Mouse (Mus musculus) spleen, postnatal 10 days (tissue): ENCODE results near the gene Gorab.

Experiments used
- DNase-seq, 2 experiments: peaks; one replicate each; pipeline ENCODE4 v3.0.0; 2021 to 2022; ENCODE audit warnings: low spot score in 2 of 2

Gene Gorab

DNA sequence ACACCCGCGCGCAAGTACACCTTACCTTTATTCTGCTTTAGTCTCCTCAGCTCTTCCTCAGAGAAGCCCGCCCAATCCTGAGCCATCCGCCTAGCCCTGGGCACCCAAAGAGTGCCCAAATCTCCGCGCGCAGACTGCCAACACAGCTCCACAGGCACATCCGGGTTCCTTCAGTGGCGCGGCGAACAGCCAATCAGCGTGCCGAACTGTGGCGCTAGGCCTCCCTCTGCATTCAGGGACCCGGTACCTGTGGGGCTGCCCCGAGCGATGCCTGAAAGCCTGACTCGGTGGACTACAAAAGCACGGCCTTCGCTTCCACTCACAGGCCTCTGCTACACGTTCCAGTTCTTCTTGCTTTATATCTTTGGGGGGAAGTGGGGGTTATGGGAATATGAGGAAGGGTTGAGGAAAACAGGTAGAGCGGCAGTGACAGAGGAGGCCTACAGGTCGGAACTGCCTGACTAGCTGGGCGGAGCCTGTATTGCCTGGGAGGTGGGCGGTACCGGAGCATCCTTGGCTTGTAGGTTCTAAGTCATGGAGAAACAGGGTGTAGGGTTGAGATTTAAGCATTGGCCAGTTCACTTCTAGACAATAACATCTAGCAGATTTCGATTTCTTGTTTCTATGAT is at the start of gene Gorab:
Gorab (minus strand) TSS at position 172 of the 629 bp plus-strand sequence.
- DNase-seq: peak; percentile 80 to 92

DNA sequence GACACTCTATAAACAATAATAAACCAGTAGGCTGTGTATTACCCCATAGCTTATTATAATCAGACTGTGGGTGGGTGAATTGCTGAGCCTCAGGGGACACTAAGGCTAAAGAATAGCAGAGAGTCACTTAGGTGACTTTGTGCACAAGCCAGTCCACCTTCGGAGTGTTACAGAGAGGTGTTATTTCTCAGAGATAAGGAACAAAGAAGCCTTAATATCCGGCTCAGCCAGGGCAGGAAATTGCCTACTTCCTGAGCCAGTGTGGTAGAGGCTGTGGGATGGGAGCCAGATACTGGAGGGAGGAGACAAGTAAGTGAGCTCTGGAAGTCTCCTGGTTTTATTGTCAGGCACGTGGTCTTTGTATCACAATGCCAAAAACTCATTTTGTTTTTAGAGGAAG is 40.4 kb upstream of the Gorab start:
- DNase-seq: no peak

DNA sequence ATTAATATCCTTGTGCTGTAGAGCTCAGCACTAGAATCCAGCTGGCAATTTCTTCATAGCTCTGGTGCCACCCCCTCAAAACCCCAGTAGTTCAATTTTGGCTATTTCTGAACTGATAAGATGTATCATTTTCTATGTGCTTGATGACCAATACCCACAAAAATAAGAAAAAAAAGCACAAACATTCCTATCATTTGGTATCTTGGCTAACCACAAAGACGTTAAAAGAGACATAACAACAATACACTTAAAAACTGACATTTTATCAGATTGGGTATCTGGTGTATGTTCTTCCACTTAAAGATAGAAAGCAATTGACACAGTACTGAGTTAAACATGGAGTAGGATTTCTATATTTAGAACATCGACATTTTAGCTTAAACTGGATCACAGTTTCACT is 35.5 kb upstream of the Gorab start:
- DNase-seq: no peak

DNA sequence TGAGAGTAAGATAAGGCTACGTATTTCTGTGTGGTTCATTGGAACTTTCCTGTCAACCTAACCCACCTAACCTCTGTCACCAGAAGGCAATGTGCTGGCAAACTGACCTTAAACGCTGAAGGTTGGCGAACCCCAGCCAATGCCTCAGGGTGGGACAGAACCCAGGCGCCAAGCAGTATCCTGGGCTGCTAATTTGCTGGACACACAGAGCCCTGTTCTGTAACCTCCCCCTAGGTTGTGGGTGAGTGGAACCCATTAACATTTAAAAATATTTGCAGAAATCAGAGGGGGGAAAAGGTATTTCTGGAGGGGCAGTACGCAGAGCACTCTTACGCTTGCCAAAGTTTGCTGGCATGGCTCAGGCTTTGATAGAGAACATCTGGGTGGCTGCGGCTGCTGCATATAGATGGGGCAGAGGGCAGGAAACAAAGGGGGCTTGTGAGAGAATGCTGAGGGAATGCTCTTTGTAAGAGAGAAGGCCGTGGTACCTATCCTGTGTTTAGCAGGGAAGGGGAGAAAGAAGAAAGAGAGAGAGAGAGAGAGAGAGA is 20.1 kb upstream of the Gorab start:
- no peak for DNase-seq

DNA sequence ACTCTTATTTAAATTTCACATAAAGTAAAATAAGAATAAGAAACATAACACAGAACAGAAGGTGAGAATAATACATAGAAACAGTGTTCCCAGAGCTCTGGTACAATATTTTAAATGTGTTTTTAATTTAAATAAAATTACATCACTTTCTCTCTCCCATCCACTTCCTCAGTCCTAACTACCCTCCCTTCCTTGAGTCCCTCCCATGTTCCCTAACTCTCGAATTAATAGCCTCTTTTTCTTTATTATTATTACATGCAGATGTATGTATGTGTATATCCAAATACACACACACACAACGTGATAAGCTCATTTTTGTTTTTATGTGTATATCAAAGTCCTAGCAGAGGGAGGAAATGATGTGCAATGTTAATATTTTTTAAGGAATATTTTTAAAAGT is 13.7 kb upstream of the Gorab start:
- no peak for DNase-seq

DNA sequence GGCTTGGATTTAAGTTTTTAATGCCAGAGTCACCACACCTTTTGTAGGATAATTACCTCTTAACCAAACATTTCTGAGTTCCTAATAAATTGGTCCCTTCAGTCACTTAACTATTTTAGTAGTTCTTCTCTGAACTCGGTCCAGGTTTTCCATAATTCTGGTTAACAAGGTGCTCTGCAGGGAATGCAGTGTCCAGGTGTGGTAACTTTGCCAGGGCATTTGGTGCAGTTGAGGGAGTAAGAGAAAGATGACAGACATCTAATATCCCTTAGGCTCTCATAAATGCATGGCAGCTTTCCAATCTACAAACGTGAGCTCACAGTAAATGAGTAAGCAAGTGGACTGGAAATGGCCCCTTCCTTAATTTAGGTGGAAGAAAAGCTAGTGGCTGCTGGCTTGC is 10.7 kb upstream of the Gorab start:
- DNase-seq: no peak

DNA sequence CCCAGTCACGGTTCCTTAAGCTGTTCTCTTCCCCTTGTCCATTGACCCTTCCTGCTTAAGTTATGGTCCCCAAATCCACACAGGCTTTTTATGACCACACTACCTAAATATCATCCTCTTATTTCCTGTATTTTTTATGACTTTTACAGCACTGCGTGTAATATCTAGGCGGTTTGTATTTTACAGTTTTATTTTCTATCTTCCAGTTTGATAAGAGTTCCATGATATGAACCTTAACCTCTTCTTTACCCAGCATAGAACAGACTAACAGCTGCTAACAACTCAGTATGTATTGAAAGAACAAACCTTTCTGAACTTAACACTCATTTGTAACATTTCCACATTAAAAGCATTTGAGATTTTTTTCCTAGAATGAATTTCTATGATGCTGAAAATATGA is 2.7 kb upstream of the Gorab start:
- DNase-seq: no peak

DNA sequence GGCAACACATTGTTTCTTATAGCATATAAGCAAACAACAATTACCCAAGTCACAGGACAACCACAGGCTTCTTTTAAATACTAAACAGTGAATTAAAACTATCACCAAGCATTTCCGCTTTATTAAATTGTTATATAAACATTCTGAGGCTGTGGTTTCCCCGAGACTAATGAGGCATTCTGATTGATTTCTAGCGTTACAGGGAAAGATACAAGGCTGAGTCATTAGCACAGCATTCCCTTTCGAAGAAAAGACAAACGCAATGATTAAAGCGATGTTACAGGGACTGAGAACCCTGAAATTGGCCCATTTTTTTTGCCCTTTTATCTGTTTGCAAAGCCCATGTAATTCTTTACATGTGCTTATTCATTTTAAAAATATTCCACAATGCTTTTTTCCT is 12.1 kb downstream of the Gorab start:
- no peak for DNase-seq

DNA sequence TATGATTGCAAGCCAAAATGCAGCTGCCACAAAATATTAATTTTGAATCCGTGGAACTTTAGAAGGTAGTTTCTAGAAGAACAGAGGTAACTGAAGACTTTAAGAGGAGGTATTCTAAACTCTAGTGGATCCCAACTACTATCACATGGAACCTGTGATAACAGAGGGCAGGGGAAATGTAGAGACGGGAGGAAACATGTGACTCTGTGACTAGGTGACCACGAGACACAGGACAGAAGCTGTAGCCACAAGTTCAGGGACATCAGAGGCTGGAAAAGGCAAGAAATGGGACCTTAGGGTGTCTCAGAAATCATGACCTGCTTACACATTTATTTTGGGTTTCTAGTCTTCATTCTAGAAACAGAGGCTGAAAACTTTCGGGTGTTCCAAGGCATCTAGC is 13.4 kb downstream of the Gorab start:
- no peak for DNase-seq

DNA sequence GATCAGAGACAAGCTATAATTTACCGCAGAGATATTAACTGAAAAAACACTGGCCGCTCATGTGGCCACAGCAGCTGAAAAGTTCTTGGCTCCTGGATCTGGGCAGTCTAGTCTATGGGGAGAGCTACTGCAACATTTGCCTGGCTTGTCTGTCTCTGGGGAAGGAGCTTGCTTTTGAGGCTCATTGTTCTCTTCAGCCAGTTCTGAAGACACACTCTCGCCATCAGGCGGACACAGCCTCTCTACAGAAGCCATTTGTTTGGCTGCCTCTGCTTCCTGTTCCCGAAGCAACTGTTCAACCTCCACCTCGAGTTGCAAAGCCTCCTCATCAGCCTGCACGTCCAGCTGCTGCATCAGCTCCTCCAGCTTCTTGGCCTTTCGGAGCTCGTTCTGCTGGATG is 17.3 kb downstream of the Gorab start:
- DNase-seq: no peak

DNA sequence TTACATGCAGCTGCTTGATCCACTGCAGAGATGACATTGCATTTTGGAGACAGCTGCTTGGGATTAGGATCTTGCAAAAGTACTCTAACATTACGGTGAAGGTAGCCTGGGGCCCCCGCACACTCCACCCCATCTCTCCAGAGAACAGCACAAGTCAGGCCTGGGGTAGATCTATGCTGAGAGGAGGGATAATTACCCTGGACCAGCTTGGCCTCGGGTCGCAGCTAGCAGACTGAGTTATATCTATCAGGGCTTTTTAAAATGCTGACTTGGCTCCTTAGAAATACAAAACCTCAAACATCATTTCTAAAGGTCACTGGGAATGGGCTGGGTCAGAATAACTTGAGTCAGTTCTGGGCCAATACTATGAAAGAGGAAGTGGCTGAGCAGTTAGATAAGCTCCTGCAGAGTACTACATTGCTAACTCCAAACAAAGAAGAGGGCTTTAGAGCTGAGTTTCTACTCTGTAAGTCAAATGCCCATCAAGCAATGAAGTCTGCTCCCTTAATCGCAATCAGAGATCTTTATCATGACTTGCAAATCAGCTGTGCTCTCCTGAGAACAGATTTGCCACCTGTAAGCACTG is 19.9 kb downstream of the Gorab start:
- no peak for DNase-seq

DNA sequence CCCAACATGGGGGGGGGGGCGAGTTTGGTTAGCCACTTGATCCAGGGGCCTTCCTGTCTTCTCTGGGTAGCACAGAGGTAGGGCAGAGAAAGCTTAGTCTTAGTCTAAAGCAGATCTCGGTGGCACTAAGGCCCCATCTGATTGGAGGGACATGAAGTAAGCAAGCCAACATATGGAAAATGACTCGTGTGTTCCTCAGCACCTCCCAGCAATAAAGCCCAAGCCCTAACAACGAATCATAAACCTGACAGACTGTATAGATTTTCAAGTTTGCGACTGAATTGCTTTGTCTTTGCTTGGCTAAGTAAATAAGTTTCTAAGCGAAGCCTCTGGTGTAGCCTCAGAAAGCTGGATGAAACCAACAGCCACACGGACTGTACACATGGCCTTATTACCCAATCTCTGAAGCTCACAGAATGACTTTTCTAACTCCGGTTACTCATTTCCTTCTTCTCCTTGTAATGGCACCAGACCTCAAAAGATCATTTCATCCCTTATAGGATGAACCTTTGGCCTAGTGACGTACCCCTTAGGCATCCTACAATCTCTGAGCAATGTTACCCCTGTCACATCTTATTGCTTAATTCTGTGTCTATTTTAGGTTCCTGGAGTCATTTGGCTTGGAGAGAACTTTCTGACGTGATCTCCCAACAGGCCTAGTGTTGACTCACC is 21.3 kb downstream of the Gorab start:
- no peak for DNase-seq

DNA sequence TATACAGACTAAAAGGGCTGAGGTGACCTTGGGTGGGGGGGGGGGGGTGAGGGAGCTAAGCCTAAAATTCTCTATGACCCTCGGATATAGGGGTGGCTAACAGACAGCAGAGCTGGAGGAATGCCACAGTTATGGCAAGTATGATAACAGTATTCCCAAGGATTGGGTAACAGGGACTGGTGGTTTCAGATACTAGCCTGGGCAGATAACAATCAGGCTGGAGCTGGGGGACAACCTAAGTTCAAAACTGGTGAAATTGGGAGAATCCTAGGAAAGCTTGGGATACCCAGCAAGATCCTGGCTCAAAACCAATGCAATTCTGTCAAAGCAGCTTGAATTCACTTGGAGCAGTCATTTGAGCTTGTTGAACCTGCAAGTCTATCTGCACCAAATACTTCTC is 22.9 kb downstream of the Gorab start:
- no peak for DNase-seq

DNA sequence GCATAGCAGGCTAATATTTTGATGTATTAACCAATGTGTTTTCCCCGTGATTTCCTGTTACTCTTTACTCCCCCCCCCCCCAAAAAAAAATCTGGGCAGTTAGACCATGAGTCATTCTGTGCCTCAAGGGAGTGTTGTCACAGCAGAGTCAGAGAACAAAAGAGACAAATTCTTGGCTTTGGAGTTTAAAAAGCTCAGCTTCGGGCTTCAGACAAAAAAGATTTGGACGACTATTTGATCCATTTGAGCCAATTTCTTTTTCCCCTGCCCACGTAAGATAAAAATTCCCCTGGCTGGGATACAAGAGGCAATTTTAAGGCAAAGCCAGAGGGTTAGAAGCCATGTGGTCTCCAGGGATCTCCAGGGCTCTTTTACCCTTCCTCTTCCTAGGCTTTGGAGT is 23.4 kb downstream of the Gorab start:
- no peak for DNase-seq

DNA sequence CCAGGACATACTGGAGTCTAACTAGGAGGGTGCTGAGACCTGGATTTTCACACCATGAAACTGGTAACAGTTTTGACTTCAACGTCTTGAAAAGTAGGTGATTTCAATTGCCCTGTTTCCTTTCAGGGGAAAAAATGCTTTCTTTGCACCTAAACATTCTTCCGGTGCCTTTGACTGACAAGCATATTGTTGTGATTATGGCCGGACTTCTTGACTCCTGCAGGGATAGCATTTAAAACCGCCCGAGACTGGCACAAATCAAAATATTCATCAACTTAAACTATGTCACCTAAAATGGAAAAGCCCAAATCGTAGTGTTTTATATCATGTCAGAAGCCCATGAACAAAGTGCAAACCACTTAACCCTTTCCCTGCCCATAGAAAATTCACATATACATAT is 25.5 kb downstream of the Gorab start:
- no peak for DNase-seq

DNA sequence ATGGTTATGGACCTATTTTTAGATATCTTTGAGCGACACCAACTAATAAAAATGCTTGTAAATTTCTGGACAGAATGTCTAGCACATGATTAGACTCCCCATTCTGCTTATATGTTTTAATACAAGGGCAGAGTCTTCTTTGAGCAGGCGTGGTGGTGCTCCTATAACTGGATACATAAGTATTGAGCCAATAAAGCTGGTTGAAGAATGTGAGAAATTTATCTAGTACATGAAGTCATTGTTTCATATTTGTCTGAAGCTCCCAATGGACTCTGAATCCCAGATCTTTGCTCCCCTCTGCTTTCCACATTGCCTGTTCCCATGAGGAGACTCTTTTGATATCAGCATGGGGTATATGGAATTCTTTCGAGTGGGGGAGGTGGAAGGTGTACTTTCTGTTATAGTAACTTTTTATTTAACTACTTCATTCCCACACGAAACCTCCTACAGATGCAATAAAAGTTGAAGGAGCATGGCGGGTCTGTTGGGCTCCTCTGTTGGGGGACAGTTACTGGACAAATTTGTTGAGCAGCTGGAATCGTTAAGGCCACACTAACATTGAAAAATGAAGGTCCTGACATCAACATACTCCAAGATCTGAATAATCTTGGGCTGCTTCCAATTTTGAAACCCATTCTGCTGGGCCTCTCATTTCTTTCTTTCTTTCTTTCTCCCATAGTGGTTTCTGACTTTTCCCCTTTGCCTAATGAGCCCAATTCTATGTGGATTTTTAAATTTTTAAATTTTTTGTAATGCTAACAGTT is 26.5 kb downstream of the Gorab start:
- no peak for DNase-seq

DNA sequence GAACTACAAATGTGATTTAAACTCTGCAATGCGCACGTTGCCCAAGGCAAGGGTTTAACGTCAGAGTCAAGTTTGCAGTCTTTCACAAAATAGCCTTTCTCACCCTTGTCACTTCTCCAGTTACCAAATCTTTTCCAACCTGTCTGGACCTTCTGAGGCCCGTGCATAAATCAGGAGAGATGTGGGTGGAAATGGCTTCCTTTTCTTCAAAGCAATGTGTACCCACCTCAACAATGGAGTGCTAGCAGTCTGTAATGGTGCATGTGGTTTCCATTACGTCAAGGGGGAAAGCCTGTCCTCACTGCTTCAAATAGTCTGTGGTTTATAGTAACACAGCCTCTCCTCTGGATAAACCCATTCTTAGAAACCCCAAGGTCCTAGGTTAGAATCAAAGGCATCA is 29.0 kb downstream of the Gorab start:
- no peak for DNase-seq

DNA sequence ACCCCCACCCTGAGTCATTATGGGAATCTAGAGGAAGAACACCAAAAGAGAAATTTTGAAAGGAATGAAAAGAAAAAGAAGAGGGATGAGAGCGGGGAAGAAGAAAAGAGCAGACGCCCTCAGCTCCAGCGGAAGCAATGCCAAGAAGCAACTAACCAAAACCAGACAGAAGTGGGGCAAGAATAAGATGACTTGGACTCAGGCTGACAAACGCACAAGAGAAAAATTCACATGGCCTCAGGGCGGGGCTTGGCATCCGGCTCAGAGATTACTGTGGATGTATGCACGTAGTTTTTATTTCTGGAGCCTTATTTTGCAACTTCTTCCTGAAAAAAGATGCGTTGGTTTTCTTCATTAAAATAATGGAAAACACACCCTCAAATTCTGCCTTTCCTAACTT is 41.3 kb downstream of the Gorab start:
- no peak for DNase-seq

DNA sequence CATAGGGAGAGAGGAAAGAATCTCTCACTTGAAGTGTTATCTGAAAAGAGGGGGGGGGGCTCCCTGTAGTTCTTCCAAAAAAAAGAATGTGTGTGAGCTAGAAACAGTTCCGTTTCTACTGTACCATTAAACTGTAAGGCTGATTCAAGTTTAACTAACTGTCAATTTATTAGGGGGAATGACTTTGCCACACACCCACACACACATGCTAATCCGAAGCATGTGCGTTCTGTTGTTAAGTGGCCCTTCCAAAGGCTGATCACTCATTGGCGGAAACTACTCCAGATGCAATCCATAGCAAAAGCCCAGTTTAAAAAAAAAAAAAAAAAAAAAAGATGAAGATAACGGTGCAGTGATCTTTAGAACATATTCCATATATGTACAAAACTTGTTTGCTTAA is 42.1 kb downstream of the Gorab start:
- no peak for DNase-seq

DNA sequence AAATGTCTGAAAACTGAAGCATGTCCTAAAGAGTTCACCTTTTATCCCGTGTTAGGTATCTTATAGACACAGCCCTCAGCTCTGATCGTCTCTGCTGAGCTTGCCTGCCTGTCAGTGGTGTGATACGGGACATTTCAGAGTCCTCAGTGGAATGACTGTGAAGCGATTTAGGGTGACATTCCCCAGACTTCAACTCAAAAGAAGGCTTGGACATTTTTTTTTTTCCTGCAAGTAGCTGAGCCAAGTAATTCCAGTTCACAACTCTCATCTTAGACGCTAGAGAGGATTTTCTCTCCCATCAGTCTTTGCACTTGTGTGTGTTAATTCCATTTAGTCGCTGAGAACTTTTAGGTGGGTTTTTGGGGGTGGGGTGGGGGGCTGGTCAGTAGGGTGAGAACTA is 42.7 kb downstream of the Gorab start:
- no peak for DNase-seq

DNA sequence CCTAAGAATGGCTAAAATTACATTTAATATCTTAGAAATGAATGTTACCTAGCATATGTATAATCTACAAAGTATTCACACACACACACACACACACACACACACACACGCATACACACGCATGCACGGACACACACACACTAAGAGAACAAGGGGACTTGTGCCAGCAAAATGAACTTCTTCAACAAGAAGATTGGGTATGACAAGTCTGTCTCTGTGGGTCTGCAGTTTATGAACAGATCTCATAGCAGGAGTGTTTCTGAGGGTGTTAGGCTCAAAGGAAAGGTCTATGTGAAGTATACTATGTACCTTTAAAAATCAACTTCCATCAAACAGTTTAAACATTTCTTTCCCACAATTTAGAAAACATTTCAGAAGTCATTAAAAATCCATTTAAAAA is 43.9 kb downstream of the Gorab start:
- DNase-seq: no peak

DNA sequence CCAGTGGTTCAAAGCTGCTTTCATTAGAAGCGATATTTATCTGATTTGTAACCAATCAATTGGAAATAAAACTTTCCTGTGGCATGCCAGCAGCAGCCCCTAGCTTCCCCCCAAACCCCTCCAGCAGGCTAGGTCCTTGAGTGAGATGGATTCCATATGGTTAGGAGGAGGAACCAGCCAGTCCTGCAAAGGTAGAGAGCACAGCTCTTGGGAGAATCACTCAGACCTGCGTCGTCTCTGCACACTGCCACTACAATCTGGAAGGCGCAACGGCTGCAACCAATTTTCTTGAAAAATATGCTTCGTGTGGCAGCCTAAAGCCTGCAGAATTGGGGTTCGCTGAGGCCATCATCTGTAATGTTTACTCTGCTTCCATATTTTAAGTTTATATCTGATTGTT is 45.3 kb downstream of the Gorab start:
- no peak for DNase-seq

DNA sequence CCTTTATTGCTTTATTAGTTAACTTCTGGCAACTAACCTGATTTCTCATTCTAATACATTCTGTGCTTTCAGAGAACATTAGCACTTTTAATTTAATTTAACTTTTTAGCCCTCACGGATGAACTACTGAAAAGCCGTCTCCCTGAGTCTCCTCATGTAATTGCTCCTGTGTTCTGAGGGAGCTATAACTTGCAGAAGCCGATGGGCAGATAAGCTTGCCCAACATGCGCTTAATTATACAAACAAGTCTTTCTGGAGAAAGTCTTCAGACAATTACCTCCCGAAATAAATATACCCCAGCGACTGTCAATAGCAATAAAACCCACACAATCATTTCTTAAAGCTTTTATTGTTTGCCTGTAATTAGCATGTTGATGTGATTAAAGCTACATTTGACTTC is 45.7 kb downstream of the Gorab start:
- no peak for DNase-seq
